Mouse (Mus musculus) 3T3-L1 (cell line): ENCODE results near the gene Slc16a6.

Experiments
- DNase-seq: peaks from one replicate; pipeline ENCODE4 v3.0.0-alpha.2; 2015; ENCODE audit warnings: low read depth, low spot score

Slc16a6 gene

GRCm38 (mm10) chr11:109445438-109446035 lies 27.9 kb downstream of the Slc16a6 start:
- peak; percentile 62 for DNase-seq

- DNase-seq = peak; percentile 26
Measured at GRCm38 (mm10) chr11:109444600-109444999, 28.8 kb downstream of the Slc16a6 start.

- DNase-seq = no peak
Measured at GRCm38 (mm10) chr11:109443468-109444263, 29.7 kb downstream of the Slc16a6 start.

- DNase-seq = no peak
Measured at GRCm38 (mm10) chr11:109442166-109442730, 31.1 kb downstream of the Slc16a6 start.

GRCm38 (mm10) chr11:109441119-109441518 lies 32.3 kb downstream of the Slc16a6 start:
- DNase-seq = peak; percentile 75

- peak; percentile 21 for DNase-seq
Measured at GRCm38 (mm10) chr11:109440641-109441040, 32.8 kb downstream of the Slc16a6 start.

GRCm38 (mm10) chr11:109439829-109440340 lies 33.5 kb downstream of the Slc16a6 start:
- peak; percentile 97 for DNase-seq

- DNase-seq = no peak
Measured at GRCm38 (mm10) chr11:109439209-109439608, 34.2 kb downstream of the Slc16a6 start.

- DNase-seq = no peak
Measured at GRCm38 (mm10) chr11:109436889-109437288, 36.5 kb downstream of the Slc16a6 start.

GRCm38 (mm10) chr11:109434233-109434798 lies 39.1 kb downstream of the Slc16a6 start:
- no peak for DNase-seq

- DNase-seq = no peak
Measured at GRCm38 (mm10) chr11:109427353-109427752, 46.0 kb downstream of the Slc16a6 start.

- no peak for DNase-seq
Measured at GRCm38 (mm10) chr11:109426272-109426586, 47.2 kb downstream of the Slc16a6 start.

- DNase-seq = peak; percentile 99
Measured at GRCm38 (mm10) chr11:109425392-109426271, 47.8 kb downstream of the Slc16a6 start, which contains the start of gene Amz2. Gene Amz2, plus strand, starts transcription at chr11:109425946.

GRCm38 (mm10) chr11:109423294-109423693 lies 50.1 kb downstream of the Slc16a6 start:
- no peak for DNase-seq

GRCm38 (mm10) chr11:109422263-109422662 lies 51.1 kb downstream of the Slc16a6 start:
- DNase-seq = no peak

- DNase-seq = no peak
Measured at GRCm38 (mm10) chr11:109421205-109421604, 52.2 kb downstream of the Slc16a6 start.

- DNase-seq = no peak
Measured at GRCm38 (mm10) chr11:109420567-109420962, 52.8 kb downstream of the Slc16a6 start.

GRCm38 (mm10) chr11:109419961-109420566 lies 53.3 kb downstream of the Slc16a6 start:
- DNase-seq = no peak

- no peak for DNase-seq
Measured at GRCm38 (mm10) chr11:109419461-109419860, 53.9 kb downstream of the Slc16a6 start.

GRCm38 (mm10) chr11:109417472-109418040 lies 55.8 kb downstream of the Slc16a6 start:
- no peak for DNase-seq
